Mouse (Mus musculus) layer of hippocampus, adult 9-10 months (tissue): ENCODE measurements around the gene Insl3.

Experiments used
- DNase-seq: peaks from one replicate; pipeline ENCODE4 v3.0.0; 2022; ENCODE audit warnings: low spot score

Gene Insl3

DNA sequence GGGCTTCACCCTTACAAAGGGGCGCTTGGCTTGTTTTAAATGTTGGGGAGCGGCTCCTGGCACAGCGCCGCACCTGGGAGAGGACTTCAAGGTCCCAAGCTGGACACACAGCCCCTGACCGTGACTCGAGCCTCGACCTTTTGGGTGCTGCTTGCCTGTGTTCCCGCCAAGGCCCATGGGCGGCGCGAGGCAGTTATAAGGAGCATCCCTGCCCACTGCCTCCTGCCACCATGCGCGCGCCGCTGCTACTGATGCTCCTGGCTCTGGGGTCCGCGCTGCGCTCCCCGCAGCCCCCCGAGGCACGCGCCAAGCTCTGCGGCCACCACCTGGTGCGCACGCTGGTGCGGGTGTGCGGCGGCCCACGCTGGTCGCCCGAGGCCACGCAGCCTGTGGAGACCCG, at the start of gene Insl3:
Insl3 (plus strand) TSS at position 187 of the 400 bp plus-strand sequence.
- no peak for DNase-seq

DNA sequence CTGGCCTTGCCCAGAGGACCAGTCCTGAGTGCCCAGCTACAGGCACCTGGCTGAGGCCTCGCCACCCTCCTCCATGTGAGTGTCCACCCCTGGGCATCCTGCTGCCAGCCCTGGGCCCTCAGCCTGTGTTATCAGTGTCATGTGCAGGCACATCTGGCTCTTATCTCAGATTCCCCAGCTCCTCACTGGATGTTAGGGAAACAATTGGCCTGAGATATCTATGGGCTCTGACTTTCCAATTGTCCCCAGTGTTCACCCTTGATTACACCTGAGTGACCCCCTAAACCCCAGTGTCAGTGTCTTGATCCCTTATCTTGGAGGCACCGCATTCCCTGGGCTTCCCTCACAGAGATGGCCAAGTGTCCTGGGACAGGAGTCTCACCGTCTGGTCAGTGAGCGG, 49.7 kb upstream of the Insl3 start:
- no peak for DNase-seq

DNA sequence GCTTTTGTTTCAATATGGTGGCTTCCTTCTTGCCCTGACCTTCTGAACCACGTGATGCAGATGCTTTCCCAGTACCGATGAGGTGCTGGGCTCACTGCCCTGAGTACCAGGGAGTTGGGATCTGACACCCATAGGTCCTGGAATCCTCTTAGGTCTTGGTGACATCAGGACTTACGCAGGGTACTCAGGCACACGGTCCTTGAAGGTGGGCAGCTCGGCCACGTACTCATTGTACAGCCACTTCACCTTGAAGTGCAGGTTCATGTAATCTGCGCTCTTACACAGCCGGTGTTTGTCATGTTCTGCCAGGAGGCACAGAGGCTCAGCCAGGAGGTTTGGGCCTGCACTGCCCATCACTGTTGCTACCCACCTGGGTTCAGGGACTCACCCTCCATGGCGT, 43.5 kb upstream of the Insl3 start:
- DNase-seq = no peak

DNA sequence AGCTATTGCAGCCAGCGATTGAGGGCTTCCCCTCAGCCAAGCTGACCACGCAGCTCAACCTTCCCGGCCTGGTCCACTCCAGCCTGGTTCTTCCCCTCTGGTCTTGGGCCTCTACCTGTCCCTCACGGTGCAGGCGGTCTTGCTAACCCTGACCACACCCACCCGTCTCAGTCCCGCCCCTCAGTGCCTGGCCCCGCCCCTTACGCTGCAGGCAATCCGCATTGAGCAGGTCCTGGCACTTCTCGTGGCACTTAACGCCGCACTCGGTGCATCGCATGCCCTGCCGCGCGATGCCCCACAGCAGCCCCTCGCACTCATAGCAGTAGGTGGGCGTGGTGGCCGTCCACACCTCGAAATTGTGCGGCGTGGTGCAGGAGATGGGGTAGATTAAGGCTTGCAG, 34.4 kb upstream of the Insl3 start:
- DNase-seq = no peak

DNA sequence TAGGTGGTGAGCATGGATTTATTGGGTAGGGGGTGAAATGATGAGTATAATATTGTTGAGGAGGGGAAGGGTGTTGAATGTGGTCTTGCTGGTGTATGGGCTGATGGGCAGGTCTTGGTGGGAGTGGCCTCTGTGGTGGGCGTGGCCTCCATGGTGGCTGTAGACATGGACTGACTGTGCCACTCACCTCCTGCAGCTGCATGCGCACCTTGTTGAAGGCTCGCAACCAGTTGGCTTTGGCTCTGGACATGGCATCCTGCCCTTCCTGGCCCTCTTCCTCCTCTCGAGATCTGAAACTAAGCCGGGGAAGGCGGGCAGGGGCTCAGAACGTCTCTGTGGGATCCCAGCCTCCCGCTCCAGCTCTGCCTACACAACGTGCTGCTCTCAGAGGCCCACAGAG, 31.2 kb upstream of the Insl3 start:
- DNase-seq = no peak

DNA sequence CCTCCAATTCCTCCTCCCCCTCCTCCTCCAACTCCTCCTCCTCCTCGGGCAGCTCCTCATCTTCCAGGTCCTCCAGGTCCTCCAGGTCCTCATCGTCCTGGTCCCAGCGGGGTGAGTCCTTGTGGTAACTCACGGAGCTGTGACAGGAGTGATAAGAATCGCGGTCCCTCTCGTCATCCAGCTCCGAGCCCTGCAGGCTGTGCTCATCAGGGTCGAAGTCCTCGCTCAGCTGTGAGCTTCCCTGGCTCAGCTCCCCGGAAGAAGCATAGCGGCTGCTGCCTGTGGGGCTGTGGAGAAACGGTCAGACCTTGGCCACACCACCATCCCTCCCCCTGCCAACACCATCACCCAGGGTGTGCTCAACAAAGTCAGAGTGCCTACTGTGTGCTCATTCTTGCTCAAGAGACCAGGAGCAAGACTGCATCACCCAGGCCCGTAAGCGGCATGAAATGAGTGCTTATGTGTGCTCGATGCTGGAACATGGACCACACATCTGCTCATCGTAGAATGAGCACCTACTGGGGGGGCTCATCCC, 30.4 kb upstream of the Insl3 start:
- no peak for DNase-seq

DNA sequence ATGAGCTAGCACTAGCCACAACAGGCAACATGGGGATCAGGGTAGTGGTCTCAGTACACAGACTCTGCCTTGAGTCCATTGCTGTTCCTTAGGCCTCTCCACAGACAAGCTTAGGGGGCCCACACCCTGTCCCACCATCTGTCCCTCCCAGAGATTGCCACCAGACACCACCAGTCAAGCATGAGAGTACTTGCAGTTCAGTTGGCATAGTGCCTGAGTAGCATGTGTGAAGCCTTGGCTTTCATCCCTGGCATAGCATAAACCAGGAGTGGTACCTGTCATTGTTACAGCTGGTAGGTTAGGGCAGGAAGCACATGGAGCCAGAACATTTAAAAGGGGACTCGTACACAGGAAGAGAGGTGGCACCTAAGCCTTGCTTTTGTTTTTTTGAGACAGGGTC, 29.3 kb upstream of the Insl3 start:
- no peak for DNase-seq

DNA sequence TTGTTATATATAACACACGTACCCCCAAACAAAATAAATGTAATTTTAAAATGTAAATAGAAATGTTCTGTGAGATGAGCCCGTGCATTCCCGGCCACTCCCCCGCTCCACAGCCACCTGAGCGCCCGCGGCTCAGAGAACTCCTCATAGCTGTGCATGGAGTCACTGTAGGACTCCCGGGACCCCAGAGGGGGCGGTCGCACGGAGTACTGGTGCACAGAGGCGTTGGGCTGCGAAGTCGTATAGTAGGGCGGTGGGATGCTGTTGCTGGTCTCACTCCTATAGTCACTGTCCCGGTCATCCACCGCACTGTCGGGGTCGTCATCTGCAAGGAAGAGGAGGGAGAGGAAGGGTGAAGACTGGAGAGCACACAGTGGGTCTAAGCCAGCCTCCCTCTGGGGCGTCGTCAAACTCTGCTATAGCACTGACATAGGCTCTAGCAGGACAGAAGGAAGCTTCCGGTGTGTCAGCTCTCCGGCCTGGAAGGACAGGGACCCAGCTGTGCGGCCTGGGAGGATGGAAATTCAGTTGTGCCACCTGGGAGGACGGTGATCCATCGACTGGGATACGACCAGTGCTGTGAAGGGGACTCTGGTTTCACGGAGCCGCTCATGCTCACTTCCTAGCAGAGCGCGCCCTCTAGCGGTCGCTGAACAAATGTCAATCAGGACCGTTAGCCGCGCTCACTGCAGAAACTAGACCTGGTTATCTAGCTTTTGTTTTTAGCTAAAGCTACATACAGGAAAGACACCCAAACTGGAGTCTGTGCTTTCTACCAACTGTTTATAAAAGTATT, 28.5 kb upstream of the Insl3 start:
- peak; percentile 83 for DNase-seq

DNA sequence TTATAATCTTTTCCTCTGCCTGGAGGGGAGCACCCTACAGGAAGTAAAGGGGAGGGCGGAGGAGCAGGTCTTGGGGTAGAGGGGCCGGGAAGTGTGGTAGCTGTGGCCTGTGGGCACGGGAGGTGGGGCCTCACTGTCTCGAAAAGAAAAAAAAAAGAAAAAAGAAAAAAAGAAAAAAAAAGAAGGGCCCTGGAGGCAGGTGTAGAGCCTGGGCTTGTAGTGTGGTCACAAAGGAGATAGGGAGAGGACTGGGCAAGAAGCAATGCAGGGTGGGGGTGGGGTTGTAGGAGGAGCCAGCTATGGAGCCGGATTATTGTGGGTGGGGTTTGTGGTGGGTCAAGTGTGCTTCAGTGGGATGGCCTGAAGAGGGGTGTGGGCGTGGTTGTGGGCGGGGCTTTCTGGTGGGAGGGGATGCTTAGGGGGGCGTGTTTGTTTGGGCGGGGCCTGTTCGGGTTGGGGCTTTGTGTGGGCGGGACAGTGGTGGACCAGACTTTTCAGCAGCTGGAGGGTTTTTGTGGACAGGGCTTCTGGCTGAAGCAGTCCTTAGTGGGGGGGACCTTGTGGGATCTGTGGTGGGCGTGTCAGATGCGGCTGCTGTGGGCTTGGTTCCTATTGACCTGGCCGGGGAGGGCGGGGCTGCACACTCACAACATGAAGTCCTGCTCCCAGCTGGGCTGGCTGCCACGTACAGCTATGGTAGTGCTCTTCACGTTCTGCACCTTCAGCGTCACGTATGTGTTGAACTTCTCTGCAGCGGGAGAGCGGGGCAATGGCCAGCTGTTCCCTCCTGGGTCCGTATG, 23.5 kb upstream of the Insl3 start:
- no peak for DNase-seq

DNA sequence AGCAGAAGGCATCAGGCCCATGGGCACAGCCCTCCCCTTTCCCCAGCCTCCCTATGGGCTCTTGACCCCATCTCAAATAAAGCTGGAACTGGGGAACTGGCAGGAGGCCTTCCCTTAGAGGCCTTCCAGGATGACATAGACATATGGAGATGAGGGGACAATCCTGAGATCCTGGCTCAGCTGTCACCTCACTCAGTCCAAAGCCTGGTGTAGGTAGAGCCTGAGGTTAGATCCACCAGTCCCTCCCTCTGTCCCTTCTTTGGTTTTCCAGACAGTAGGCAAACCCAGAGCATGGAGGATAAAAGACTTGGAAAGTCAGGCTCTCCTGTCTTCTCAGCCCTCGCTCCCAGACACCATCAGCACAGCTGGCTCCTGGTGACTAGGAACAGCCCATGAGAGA, 22.2 kb upstream of the Insl3 start:
- DNase-seq = no peak

DNA sequence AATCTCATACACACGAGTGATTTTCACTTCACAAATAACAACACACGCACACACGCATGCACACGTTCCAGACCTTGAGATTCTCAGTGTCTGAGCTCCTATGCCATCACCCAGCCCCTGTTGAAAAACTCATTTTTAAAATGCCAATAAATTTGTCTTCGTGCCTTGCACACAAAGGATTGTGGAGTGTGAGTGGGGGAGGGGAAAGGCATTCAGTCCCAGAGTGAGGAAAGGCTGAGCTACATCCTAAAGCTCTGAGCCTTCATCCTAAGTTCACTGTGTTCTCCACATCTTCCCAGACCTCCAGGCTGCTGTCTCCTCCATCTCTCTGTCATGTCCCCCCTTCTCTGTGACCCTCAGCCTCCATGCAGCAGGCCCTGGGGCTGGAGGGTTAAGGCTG, 21.8 kb upstream of the Insl3 start:
- no peak for DNase-seq

DNA sequence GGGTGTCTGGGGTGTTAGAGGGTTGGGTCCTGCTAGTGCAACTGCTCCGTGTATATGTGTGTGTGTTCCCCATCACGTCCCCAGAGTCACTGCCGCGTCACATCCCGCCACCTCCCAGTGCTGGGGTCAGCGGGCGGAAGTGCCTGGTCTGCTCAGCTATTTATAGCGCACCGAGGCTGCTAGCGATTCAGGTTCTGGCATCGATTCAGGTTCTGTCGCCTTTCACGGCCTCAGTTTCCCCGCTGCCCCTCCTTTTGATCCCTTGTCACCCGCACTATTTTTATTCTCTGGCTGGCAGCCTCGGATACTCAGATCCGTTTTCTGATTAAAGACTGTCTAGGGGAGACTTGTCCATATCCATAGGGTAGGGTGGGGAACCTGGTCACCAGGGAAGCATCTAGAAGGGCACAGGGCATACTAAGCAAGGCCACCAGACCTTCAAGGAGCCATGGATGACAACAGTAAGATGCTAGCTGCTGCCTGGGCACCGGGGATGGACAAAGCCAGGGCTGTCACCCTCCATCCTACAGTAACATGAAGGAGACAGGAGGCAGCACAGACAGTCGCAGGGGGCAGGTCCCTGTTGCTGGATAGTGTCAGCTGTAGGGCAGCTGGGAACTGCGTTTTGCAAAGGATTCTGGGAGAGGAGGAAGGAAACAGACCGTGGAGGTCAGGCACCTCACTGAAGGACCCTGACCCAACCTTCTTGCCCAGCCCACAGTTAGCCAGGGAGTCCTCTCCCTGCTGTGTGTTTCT, 20.6 kb upstream of the Insl3 start:
- DNase-seq = no peak

DNA sequence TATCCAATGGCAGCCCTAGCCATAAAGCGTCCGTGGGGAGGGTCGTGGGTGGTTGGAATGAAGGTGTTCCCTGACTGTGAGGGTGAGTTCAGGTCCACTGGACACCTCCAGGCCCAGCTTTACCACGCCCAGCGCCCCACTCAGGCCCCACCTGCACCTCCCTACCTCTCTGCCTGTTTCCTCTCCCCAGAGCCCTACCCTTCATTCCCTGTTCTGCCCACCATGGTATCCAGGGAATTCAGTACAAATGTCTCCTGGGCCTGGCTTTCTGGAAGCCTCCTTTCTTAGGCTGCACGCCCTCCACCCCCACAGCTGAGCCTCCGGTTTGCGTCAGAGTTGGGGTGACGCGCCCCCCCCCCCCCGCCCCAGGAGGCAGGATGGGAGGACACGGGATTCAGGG, 18.8 kb upstream of the Insl3 start:
- no peak for DNase-seq

DNA sequence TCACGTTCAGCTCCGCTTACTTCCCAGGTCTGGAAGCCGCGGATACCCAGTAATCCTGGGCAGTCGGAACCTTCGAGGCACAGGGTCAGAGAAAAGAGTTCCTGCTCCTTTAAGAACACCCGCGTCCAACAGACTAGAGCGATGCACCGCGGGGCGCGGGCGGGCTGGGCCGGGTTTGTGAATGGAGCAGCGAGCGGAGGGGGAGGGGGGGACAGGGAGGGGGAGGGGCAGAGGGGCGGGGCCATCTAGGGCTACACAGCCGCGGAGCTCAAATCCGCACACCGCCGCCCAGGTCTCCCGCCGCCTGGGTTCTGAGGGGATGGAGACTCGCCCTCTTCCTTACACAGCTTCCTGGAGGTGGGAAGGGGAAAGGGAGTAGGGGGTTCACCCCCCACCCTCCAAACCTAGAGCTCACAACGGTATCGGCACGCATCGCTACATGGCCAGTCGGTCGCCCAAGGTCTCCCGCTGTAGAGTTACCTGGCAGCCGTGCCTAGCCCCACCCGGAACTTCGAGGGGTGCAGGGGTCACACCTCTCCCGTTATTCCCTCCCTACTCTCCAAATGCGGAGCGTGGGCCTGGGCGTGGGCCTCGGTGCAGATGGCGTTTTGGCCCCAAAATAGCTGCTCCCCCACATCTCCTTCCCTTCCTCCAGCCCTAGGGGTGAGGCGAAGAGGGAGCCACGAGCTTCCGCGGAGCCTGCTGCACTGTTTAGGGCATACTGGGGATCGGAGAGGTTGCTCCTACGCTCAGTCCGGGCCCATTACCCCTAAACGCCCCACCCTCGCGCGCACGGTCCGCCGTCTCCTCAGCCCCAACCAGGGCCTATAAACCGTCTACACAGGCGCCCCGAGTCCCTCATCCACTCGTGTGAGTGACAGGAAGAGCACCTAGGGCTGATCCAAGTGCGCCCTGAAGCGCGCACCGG, 18.1 kb upstream of the Insl3 start:
- no peak for DNase-seq

DNA sequence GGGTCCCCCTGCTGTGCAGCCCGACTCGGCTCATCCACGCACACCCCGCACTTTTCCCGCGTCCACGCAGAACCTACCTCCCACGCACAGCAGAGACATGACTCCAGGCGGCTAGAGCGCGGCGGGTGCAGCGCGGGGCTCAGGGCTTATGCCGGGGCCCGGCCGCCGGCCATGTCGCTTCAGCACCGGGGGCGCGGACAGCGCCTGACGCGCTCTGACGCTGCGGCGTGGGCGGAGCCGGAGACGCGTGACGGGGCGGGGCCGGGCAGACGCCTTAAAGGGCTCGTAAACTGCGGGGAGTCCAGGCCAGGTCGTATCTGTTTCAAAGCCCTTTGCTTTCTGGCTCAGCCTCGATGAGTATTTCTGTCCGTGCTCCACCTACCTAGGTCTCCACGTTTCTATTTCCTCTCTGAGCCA, 17.5 kb upstream of the Insl3 start, which contains the start of gene Unc13a:
Unc13a (minus strand) TSS at position 209 of the 417 bp plus-strand sequence.
- peak; percentile 69 for DNase-seq

DNA sequence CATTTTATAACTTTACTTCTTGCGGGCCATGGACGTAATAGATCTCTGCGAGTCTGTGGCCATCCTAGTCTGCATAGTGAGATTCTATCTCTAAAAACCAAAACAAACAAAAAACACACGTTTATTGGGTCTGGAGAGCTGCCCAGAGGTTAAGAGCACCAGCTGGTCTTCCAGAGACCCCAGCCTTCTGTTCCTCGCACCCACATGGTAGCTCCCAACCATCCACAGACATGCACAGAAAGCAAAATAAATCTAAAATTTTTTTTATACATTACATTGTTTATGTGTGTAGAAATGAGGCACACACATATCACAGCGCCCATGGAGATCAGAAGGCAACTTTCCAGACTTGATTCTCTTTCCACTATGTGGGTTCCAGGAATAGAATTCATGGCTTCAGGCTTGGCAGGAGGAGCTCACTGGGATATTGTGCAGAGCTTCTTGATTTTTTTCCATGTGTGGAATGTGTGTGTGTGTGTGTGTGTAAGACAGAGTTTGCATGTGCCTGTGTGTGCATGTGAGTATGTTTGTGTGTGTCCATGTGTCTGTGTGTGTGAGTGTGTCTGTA, 16.8 kb upstream of the Insl3 start:
- DNase-seq = no peak

DNA sequence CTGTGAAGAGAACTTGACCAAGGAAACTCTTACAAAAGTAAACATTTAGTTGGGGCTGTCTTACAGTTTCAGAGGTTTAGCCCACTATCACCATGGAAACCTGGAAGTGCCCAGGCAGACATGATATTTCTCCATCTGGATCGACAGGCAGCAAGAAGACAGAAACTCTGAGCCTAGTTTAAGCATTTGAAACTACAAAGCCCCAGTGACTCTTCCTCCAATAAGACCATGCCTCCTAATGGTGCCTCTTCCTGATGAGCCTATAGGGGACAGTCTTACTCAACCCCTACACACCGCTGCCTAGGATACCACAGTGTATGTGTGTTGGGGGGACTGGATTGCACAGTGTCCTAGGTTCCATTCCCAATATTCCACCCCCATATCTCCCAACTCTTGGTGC, 14.9 kb upstream of the Insl3 start:
- no peak for DNase-seq

DNA sequence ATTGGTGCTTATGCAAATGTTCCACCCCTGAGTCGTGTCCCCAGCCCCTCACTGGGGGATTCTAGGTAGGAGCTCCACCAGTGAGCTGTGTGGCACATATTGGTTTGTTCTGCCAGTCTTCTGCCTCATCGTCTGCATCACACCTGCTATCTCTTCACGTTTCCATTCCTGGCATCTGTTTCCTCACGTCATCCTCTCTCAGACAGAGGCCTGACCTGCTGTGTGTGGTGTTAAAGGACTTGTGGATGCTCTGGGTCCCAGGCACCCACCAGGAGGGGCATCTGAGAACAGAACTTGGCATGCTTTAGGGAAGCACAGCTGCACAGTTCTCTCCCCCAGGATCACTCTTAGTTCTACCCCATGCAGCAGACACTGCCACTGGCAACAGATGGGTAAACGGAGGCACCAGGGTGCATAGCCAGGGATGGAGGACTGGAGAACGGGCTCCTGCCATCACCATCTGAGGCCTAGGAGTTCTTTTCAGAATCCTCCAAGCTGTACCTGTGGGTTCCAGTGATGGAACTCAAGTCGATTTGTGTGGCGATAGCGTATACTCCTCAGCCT, 13.5 kb upstream of the Insl3 start:
- no peak for DNase-seq

DNA sequence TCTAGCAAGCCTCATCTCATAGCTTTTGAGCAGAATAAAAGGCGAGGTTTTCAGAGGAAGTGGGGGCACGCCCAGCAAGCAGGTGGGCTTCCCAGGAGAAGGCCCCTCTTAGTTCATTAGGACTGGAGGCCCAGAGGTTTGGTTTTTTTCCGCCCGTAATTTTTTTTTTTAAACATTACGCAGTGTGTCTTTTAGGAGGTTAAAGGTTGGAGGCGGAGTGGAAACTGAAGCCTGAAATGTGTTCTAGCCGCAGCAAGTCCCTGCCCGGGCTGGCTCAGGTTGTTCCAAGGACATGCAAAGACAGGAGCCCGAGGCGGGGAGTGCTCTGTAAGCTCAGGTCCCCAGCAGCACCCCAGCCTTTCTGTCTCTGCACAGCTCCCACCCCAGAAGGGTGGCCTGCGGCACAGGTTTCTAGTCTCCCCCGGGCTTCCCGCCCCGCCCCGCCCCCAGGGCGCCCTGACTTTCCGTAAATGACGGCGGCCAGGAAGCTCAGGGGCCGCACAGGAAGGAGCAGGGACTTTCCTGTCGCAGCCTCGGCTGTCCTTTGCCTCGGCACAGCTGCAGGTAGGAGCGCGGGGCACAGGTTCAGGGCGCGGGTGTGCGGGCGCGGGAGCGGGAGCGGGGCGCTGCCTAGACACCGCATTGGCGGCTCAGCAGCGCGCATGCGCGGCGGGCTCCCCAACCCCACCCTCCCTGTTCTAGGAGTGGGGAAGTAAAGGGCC, 12.8 kb upstream of the Insl3 start, which contains the start of gene Jak3:
Jak3 (plus strand) TSS at position 277 of the 722 bp plus-strand sequence.
- DNase-seq = no peak

DNA sequence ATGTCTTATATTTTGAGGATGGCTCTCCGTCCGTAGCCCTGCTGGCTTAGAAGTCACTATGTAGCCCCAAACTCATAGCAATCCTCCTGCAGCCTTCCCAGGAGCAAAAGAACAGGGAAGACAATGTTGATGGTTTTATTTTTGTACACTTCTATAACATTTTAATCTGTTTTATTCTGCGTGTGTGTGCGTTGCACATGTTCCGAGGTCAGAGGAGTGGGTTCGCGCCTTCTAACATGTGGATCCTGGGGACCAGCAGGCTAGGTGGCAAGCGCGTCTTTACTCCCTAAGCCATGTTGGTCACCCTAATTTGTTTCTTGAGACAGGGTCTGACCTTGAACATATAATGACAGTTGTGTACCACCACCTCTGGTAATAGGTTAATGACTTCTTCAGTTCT, 12.2 kb upstream of the Insl3 start:
- no peak for DNase-seq
